Mouse (Mus musculus) limb, embryonic 12.5 days (tissue): ENCODE data around the gene Ccdc184. TPM values are rescaled to one million over a fixed set of nuclear protein-coding genes. Genes with fewer than 3 reads are reported as not detected.

Experiments used
- ATAC-seq: fragments of 200-750 bp; cut with Nextera tagmentation; 2 replicates; pipeline ENCODE4 v1.8.0; 2017; ENCODE audit warnings: low read depth, moderate TSS enrichment; ENCODE audit not compliant: insufficient number of reproducible peaks, insufficient read depth, low FRiP score, low TSS enrichment
- H3K27ac ChIP-seq: fragments of 300-500 bp; sonication (generic); 2 replicates; pipeline ENCODE4 v1.5.1; 2016; ENCODE audit warnings: mild to moderate bottlenecking, moderate library complexity
- H3K27me3 ChIP-seq: fragments of 300-500 bp; sonication (generic); 2 replicates; pipeline ENCODE4 v1.6.1; 2016; ENCODE audit warnings: mild to moderate bottlenecking, moderate library complexity
- H3K36me3 ChIP-seq: fragments of 300-500 bp; sonication (generic); 2 replicates; pipeline ENCODE4 v1.6.1; 2016; ENCODE audit warnings: mild to moderate bottlenecking, moderate library complexity
- H3K4me1 ChIP-seq: fragments of 300-500 bp; sonication (generic); replicated peaks from 2 replicates; pipeline ENCODE4 v1.6.1; 2016
- H3K4me2 ChIP-seq: fragments of 300-500 bp; sonication (generic); 2 replicates; pipeline ENCODE4 v1.6.1; 2016; ENCODE audit warnings: mild to moderate bottlenecking, moderate library complexity
- H3K4me3 ChIP-seq: fragments of 300-500 bp; sonication (generic); replicated peaks from 2 replicates; pipeline ENCODE4 v1.5.1; 2016; ENCODE audit warnings: mild to moderate bottlenecking
- H3K9ac ChIP-seq: fragments of 300-500 bp; sonication (generic); replicated peaks from 2 replicates; pipeline ENCODE4 v1.6.1; 2016; ENCODE audit warnings: mild to moderate bottlenecking, moderate library complexity
- H3K9me3 ChIP-seq: fragments of 300-500 bp; sonication (generic); 2 replicates; pipeline ENCODE4 v1.6.1; 2016; ENCODE audit warnings: mild to moderate bottlenecking, moderate library complexity
- WGBS: fragments of 180-500 bp; shearing (Covaris S2); methylation state at CpG from one replicate; pipeline ENCODE4 v1.1.7; 2016; 5-methylcytosine and 5-hydroxymethylcytosine counted together
- polyA plus RNA-seq: library from polyadenylated mRNA; unstranded; fragments of >200 nt; fragmentation: Nextera tagmentation; extraction: Ambion mirVana; gene quantifications from 2 replicates; pipeline ENCODE4 v1.2.1, GENCODE M21; 2016

Ccdc184 gene
- 0.32 and 0.41 TPM in 2 replicates for polyA plus RNA-seq

DNA sequence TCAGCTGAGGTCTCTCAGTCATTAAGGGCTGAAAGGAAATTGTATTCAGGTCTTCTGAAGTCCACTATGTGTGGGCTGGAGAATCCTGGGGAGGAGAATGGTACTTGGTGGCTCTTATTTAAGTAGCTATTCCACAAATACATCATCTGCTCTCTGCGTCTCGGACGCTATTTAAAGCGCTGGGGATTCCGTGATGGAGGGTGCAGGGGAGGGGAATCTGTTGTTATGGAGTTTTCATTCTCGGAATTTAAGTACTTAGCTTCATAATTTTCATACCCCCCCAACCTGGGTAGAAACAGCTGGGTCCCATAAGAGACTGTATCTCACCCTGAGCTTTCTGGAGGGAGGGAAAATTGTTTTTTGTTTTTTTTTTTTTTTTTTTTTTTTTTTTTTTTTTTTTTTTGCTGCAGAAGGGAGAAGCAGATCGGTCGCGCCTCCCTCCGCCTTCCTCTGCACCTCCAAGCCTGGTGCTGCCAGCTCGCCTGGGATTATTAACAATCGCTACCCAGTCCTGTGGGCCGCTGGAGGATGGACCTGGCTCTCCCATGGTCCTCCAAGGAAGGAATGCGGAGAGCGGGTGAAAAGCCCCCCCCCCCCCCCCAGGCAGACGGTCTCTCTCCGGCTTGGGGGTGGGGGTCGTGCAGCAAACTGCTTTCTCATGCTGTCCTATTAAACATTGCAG lies at the start of gene Ccdc184:
Gene Ccdc184, plus strand, starts transcription at position 196 of the 682 bp plus-strand sequence.
- ATAC-seq, result peak; percentile 33
- Histone ChIP-seq H3K4me3 (peak within 1 kb of the TSS; percentile 53), H3K36me3 (no peaks in the 10 kb centered on the region), H3K4me2 (peak within 1 kb of the TSS; percentile 94), H3K4me1 (peaks cover 11% of the 10 kb centered on the region), H3K27me3 (peaks cover 77% of the 10 kb centered on the region), H3K9me3 (no peaks in the 10 kb centered on the region), H3K9ac (peak within 1 kb of the TSS; percentile 59), H3K27ac (no peak within 1 kb of the TSS)
- 4% methylated on average over 18 of the region's 18 CpGs for WGBS

- Histone ChIP-seq H3K9me3 (no peaks in the 10 kb centered on the region), H3K4me3 (no peak overlapping the region), H3K4me1 (no peaks in the 10 kb centered on the region), H3K4me2 (no peak overlapping the region), H3K27ac (no peak overlapping the region), H3K36me3 (peaks cover 96% of the 10 kb centered on the region), H3K9ac (no peak overlapping the region), H3K27me3 (no peaks in the 10 kb centered on the region)
- 89% methylated on average over 12 of the region's 12 CpGs for WGBS
- no peak for ATAC-seq
Observed at GRCm38 (mm10) chr15:98119363-98119762, 47.6 kb upstream of the Ccdc184 start.

- no peaks in the 10 kb centered on the region for H3K27me3 ChIP-seq
- no peak overlapping the region for H3K9ac ChIP-seq
- H3K27ac ChIP-seq, result no peak overlapping the region
- peaks cover 96% of the 10 kb centered on the region for H3K36me3 ChIP-seq
- no peak for ATAC-seq
- 94% methylated on average over 20 of the region's 20 CpGs for WGBS
- H3K4me2 ChIP-seq, result no peak overlapping the region
- H3K4me1 ChIP-seq, result no peaks in the 10 kb centered on the region
- no peak overlapping the region for H3K4me3 ChIP-seq
- no peaks in the 10 kb centered on the region for H3K9me3 ChIP-seq
Observed at GRCm38 (mm10) chr15:98120831-98121230, 46.1 kb upstream of the Ccdc184 start.

GRCm38 (mm10) chr15:98131001-98131400 lies 36.0 kb upstream of the Ccdc184 start:
- WGBS, result 96% methylated on average over 4 of the region's 4 CpGs
- Histone ChIP-seq H3K4me2 (no peak overlapping the region), H3K4me1 (no peaks in the 10 kb centered on the region), H3K9me3 (no peaks in the 10 kb centered on the region), H3K9ac (no peak overlapping the region), H3K36me3 (peaks cover 100% of the 10 kb centered on the region), H3K27me3 (no peaks in the 10 kb centered on the region), H3K4me3 (no peak overlapping the region), H3K27ac (no peak overlapping the region)
- ATAC-seq, result no peak

- Histone ChIP-seq H3K4me1 (no peaks in the 10 kb centered on the region), H3K4me3 (no peak overlapping the region), H3K4me2 (no peak overlapping the region), H3K9me3 (no peaks in the 10 kb centered on the region), H3K36me3 (peaks cover 100% of the 10 kb centered on the region), H3K27ac (no peak overlapping the region), H3K27me3 (no peaks in the 10 kb centered on the region), H3K9ac (no peak overlapping the region)
- 92% methylated on average over 7 of the region's 7 CpGs for WGBS
- no peak for ATAC-seq
Observed at GRCm38 (mm10) chr15:98131451-98131850, 35.5 kb upstream of the Ccdc184 start.

DNA sequence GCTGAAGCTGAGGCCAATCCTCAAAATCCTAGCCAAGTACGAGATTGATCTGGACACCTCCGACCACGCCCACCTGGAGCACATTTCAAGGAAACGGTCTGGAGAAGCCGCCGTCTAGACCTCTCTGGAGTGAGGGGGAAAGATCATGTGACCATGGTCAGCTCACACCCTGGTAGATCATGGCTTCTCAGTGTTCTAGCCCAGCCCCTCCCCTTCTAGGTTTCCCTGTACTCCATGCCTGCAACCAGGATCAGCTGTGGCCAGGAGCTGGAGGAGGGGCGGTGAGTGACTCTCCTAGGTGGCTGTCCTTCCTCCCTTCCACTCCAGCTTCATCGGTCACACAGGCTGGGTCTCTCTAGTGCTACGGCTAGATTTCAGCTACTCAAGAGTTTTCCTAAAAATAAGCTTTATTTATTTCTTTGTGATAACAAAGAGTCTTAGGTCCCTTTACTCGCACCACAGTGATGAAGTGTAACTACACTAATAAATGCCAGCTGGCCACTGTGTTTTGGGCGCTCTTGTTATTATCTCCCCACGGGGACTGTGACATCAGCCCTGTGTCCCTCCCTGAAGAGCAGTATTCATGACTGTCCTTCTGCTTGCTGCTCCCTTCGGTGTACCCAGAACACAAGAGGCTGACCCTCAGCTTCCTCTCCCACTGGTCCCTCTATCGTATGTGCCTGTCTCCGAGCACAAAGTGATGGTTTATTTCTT lies 34.9 kb upstream of the Ccdc184 start:
- no peaks in the 10 kb centered on the region for H3K4me1 ChIP-seq
- H3K9me3 ChIP-seq, result no peaks in the 10 kb centered on the region
- no peak overlapping the region for H3K27ac ChIP-seq
- no peak for ATAC-seq
- no peak overlapping the region for H3K4me2 ChIP-seq
- H3K9ac ChIP-seq, result no peak overlapping the region
- H3K36me3 ChIP-seq, result peaks cover 100% of the 10 kb centered on the region
- H3K27me3 ChIP-seq, result no peaks in the 10 kb centered on the region
- WGBS, result 85% methylated on average over 15 of the region's 15 CpGs
- H3K4me3 ChIP-seq, result no peak overlapping the region

- no peak overlapping the region for H3K27ac ChIP-seq
Observed at GRCm38 (mm10) chr15:98133471-98133870, 33.5 kb upstream of the Ccdc184 start.

DNA sequence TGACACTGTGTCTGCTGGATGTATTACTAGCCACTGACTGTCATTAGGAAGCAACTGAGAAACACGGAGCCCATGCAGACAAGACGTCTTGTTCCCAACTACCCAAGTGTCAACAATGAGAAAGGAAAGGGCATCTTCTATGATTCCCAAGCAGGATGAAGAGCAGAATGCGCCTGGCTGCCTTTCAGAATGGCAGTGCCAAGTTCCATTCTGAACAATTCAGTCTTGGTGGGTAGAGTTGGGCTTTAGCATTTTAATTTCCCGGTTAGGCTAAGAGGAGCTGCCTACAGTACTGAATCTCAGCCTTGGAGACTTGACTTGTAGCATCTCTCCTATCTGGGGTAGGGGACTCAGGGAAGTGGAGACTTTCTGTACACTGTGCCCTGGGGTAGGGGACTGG lies 32.9 kb upstream of the Ccdc184 start:
- H3K9ac ChIP-seq, result no peak overlapping the region
- H3K4me1 ChIP-seq, result no peaks in the 10 kb centered on the region
- no peak overlapping the region for H3K27ac ChIP-seq
- 92% methylated on average over 4 of the region's 4 CpGs for WGBS
- H3K27me3 ChIP-seq, result no peaks in the 10 kb centered on the region
- no peak overlapping the region for H3K4me3 ChIP-seq
- H3K4me2 ChIP-seq, result no peak overlapping the region
- peaks cover 100% of the 10 kb centered on the region for H3K36me3 ChIP-seq
- H3K9me3 ChIP-seq, result no peaks in the 10 kb centered on the region
- ATAC-seq, result no peak

More at GRCm38 (mm10) chr15:98133471-98133870, 33.5 kb upstream of the Ccdc184 start:
- WGBS, result 89% methylated on average over 3 of the region's 3 CpGs
- ATAC-seq, result no peak
- no peak overlapping the region for H3K9ac ChIP-seq
- H3K27me3 ChIP-seq, result no peaks in the 10 kb centered on the region
- H3K4me2 ChIP-seq, result no peak overlapping the region
- H3K4me1 ChIP-seq, result no peaks in the 10 kb centered on the region
- H3K9me3 ChIP-seq, result no peaks in the 10 kb centered on the region
- peaks cover 100% of the 10 kb centered on the region for H3K36me3 ChIP-seq
- no peak overlapping the region for H3K4me3 ChIP-seq

DNA sequence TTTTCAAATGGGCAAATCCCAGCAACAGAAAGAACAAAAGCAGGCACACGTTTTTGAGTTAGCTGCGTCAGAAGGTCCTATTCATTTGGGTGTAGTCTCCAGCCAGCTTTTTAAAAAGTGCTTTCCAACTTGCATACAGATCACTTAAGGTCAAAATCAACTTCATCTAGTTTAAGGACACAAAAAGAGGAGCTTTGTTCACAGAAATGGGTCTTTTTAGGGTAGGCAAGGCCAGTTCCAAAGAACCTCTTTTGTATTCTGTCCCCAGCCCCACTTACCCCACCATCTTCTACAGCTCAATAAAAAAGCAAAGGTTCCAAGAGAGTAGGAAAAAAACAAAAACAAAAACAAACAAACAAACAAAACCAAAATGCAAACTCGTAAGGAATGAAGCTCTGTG lies 32.3 kb upstream of the Ccdc184 start:
- Histone ChIP-seq H3K4me1 (no peaks in the 10 kb centered on the region), H3K27ac (no peak overlapping the region), H3K4me2 (no peak overlapping the region), H3K4me3 (no peak overlapping the region), H3K27me3 (no peaks in the 10 kb centered on the region), H3K9ac (no peak overlapping the region), H3K9me3 (no peaks in the 10 kb centered on the region), H3K36me3 (peaks cover 100% of the 10 kb centered on the region)
- WGBS, result 87% methylated on average over 3 of the region's 3 CpGs
- no peak for ATAC-seq

- ATAC-seq, result no peak
- 92% methylated on average over 13 of the region's 13 CpGs for WGBS
- H3K27ac ChIP-seq, result no peak overlapping the region
- no peaks in the 10 kb centered on the region for H3K4me1 ChIP-seq
- H3K9me3 ChIP-seq, result no peaks in the 10 kb centered on the region
- H3K36me3 ChIP-seq, result peaks cover 100% of the 10 kb centered on the region
- H3K4me3 ChIP-seq, result no peak overlapping the region
- H3K27me3 ChIP-seq, result no peaks in the 10 kb centered on the region
- no peak overlapping the region for H3K4me2 ChIP-seq
- H3K9ac ChIP-seq, result no peak overlapping the region
Observed at GRCm38 (mm10) chr15:98135671-98136070, 31.3 kb upstream of the Ccdc184 start.

- Histone ChIP-seq H3K4me3 (no peak overlapping the region), H3K36me3 (peaks cover 98% of the 10 kb centered on the region), H3K9ac (no peak overlapping the region), H3K27ac (no peak overlapping the region), H3K4me1 (no peaks in the 10 kb centered on the region), H3K9me3 (no peaks in the 10 kb centered on the region), H3K4me2 (no peak overlapping the region), H3K27me3 (no peaks in the 10 kb centered on the region)
- 93% methylated on average over 9 of the region's 9 CpGs for whole genome bisulfite sequencing
- ATAC-seq, result no peak
Observed at GRCm38 (mm10) chr15:98136871-98137270, 30.1 kb upstream of the Ccdc184 start.
